ENCODE assay signal across 8 mouse cellular contexts in the genomic region with DNA sequence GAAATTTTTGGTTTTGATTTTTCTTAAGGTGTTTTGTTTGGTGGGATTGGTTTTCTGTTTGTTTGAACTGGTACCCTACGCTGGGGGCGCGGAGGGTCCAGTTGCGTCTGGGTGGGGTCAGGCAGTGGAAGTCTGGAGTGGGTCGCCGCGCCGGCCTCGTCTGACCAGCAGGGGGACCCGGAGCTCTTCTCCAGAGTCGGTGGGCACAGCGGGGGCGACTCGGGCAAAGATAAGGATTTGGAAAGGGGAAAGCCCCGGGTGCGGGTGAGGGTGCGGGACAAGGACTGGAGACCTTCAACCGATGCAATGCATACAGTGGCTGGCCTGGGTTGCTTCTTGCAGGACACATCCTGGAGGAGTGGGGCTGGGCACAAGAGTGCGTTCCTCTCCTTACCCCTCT.
DNase-seq lines count a peak whose midpoint lies in the region; ATAC-seq and TF ChIP-seq lines count a peak whose summit lies in the region.

No protein-coding gene starts in this region.

- no peak overlapping the region for H3K27ac ChIP-seq in heart, embryonic 13.5 days (replicated peaks)
- no peak overlapping the region for H3K27ac ChIP-seq in embryonic facial prominence, embryonic 13.5 days
- no peak overlapping the region for H3K27ac ChIP-seq in limb, embryonic 11.5 days (replicated peaks; ENCODE audit: low read depth, low read length)
- H3K27ac ChIP-seq in neural tube, embryonic 14.5 days (ENCODE audit: low read depth, low read length) = no peak overlapping the region

- no peaks in the 10 kb centered on the region for H3K36me3 ChIP-seq in heart, embryonic 13.5 days
- H3K36me3 ChIP-seq in E14TG2a.4 (ENCODE audit: insufficient read depth, low read length) = no peaks in the 10 kb centered on the region
- H3K36me3 ChIP-seq in embryonic facial prominence, embryonic 13.5 days = no peaks in the 10 kb centered on the region
- H3K36me3 ChIP-seq in limb, embryonic 11.5 days (ENCODE audit: control insufficient read depth, insufficient read depth, low read length) = no peaks in the 10 kb centered on the region
- H3K36me3 ChIP-seq in neural tube, embryonic 14.5 days (ENCODE audit: control insufficient read depth, insufficient read depth, low read length) = no peaks in the 10 kb centered on the region

- peak overlapping the region; percentile 21; the same call in 1 of the 2 replicates for H3K9ac ChIP-seq in heart, embryonic 13.5 days
- H3K9ac ChIP-seq in embryonic facial prominence, embryonic 13.5 days = peak overlapping the region; percentile 49; the same call in 1 of the 2 replicates
- H3K9ac ChIP-seq in limb, embryonic 11.5 days (ENCODE audit: low read length) = no peak overlapping the region
- H3K9ac ChIP-seq in neural tube, embryonic 14.5 days (replicated peaks; ENCODE audit: low read depth, low read length) = 0 out of 2 replicates have a peak overlapping the region, but pooled peaks have one; percentile 29

- peaks cover 24% of the 10 kb centered on the region for H3K27me3 ChIP-seq in heart, embryonic 13.5 days (replicated peaks)
- H3K27me3 ChIP-seq in E14TG2a.4 (ENCODE audit: insufficient read depth, low read length) = peaks cover 18% of the 10 kb centered on the region
- H3K27me3 ChIP-seq in embryonic facial prominence, embryonic 13.5 days = peaks cover 26% of the 10 kb centered on the region
- H3K27me3 ChIP-seq in limb, embryonic 11.5 days (ENCODE audit: control insufficient read depth, insufficient read depth, low read length) = peaks cover 5% of the 10 kb centered on the region; the same call in 1 of the 2 replicates
- H3K27me3 ChIP-seq in neural tube, embryonic 14.5 days (ENCODE audit: control insufficient read depth, insufficient read depth, low read length) = no peaks in the 10 kb centered on the region

- H3K4me3 ChIP-seq in heart, embryonic 13.5 days = peak overlapping the region; percentile 49
- H3K4me3 ChIP-seq in E14TG2a.4 (replicated peaks; ENCODE audit: low read length) = 0 out of 2 replicates have a peak overlapping the region, but pooled peaks have one; percentile 32
- H3K4me3 ChIP-seq in embryonic facial prominence, embryonic 13.5 days = peak overlapping the region; percentile 34
- H3K4me3 ChIP-seq in limb, embryonic 11.5 days (ENCODE audit: low read depth, low read length) = peak overlapping the region; percentile 17
- H3K4me3 ChIP-seq in neural tube, embryonic 14.5 days (ENCODE audit: low read depth, low read length) = peak overlapping the region; percentile 25

- WGBS in heart, embryonic 13.5 days = 6% methylated on average over 19 of the region's 19 CpGs
- 1% methylated on average over 19 of the region's 19 CpGs for WGBS in embryonic facial prominence, embryonic 13.5 days
- 4% methylated on average over 19 of the region's 19 CpGs for WGBS in limb, embryonic 11.5 days
- WGBS in neural tube, embryonic 14.5 days = 3% methylated on average over 19 of the region's 19 CpGs

- H3K4me2 ChIP-seq in heart, embryonic 13.5 days = peak overlapping the region; percentile 74
- H3K4me2 ChIP-seq in embryonic facial prominence, embryonic 13.5 days = peak overlapping the region; percentile 67
- peak overlapping the region; percentile 56 for H3K4me2 ChIP-seq in limb, embryonic 11.5 days (ENCODE audit: low read depth, severe bottlenecking)
- peak overlapping the region; percentile 59 for H3K4me2 ChIP-seq in neural tube, embryonic 14.5 days (ENCODE audit: low read depth, low read length)

- H3K4me1 ChIP-seq in heart, embryonic 13.5 days = peaks cover 16% of the 10 kb centered on the region
- H3K4me1 ChIP-seq in E14TG2a.4 (replicated peaks; ENCODE audit: low read depth, low read length) = peaks cover 15% of the 10 kb centered on the region
- H3K4me1 ChIP-seq in embryonic facial prominence, embryonic 13.5 days = peaks cover 19% of the 10 kb centered on the region
- peaks cover 8% of the 10 kb centered on the region; the same call in 1 of the 2 replicates for H3K4me1 ChIP-seq in limb, embryonic 11.5 days (ENCODE audit: control insufficient read depth, insufficient read depth, low read length)
- H3K4me1 ChIP-seq in neural tube, embryonic 14.5 days (ENCODE audit: control insufficient read depth, insufficient read depth, low read length) = no peaks in the 10 kb centered on the region

- DNase-seq in heart, adult 18-20 months = no peak
- DNase-seq in limb, embryonic 11.5 days (ENCODE audit: low spot score) = peak; percentile 78
- DNase-seq in urinary bladder, adult 2 months (ENCODE audit: low spot score) = no peak
- DNase-seq in layer of hippocampus, adult 8-10 months (ENCODE audit: low spot score in 2 of 2) = no peak

- ATAC-seq in heart, embryonic 13.5 days (ENCODE audit: extremely low read depth, insufficient number of reproducible peaks, low FRiP score, low TSS enrichment) = no peak; the same call in 1 of the 2 replicates
- ATAC-seq in embryonic facial prominence, embryonic 13.5 days (ENCODE audit: insufficient number of reproducible peaks, insufficient read depth, low FRiP score, low TSS enrichment, low read depth) = 0 out of 2 replicates have a peak, but pooled peaks have one; percentile 20
- ATAC-seq in limb, embryonic 11.5 days (ENCODE audit: insufficient number of reproducible peaks, low FRiP score, low TSS enrichment, low read depth) = 0 out of 2 replicates have a peak, but pooled peaks have one; percentile 49
- peak; percentile 61 for ATAC-seq in neural tube, embryonic 14.5 days (ENCODE audit: low read depth)

- peak; percentile 23 for TF ChIP-seq CTCF in E14TG2a.4 (conservative IDR thresholded peaks at IDR 0.05; ENCODE audit: low read length)

- H3K9me3 ChIP-seq in heart, embryonic 13.5 days = no peaks in the 10 kb centered on the region
- no peaks in the 10 kb centered on the region for H3K9me3 ChIP-seq in E14TG2a.4 (ENCODE audit: low read length)
- H3K9me3 ChIP-seq in embryonic facial prominence, embryonic 13.5 days = no peaks in the 10 kb centered on the region
- H3K9me3 ChIP-seq in limb, embryonic 11.5 days (ENCODE audit: control insufficient read depth, low read length) = no peaks in the 10 kb centered on the region
- H3K9me3 ChIP-seq in neural tube, embryonic 14.5 days (ENCODE audit: control insufficient read depth, low read length) = no peaks in the 10 kb centered on the region
